Mouse (Mus musculus): Measurements from ENCODE around the gene Rnf215. TPM values are rescaled to one million over a fixed set of nuclear protein-coding genes. Genes with fewer than 3 reads are reported as not detected.
"Not testable (repeated sequence)": the region's sequence is repeated elsewhere in the genome, so short reads cannot be mapped to it uniquely, and the experiment has no call there.

Rnf215 gene
- total and polyA plus RNA-seq, 2 experiments from 2014 or later: 45.4 to 90.1 TPM

DNA sequence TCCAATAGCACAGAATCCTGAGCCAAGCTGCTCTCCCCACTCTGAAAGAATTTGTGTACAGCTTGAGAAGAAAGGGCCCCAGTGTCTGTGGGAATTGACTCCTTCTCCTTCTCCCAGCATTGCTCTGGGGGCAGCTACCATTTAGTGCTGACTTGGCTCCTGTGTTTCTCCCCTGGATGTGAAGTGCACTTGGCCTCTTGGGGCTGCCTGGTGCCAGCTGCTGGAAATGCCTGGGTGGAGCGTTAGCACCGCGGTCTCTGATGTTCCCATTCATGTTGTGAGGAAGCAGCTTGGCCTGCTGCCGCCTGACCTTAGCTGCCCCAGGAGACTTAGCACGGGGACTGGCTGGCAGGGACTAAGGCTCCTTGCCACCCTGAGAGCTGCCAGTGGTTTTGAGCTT, 39.6 kb downstream of the Rnf215 start:
- Histone ChIP-seq H3K27me3 (ENCODE audit: insufficient read depth, low read length) (no peaks in the 10 kb centered on the region), H3K36me3 (ENCODE audit: insufficient read depth) (peaks cover 97% of the 10 kb centered on the region), H3K4me2 (ENCODE audit: low read depth) (no peak overlapping the region), H3K27ac (ENCODE audit: low read depth, low read length) (no peak overlapping the region), H3K9ac (no peak overlapping the region), H3K9me3 (ENCODE audit: low read length) (no peaks in the 10 kb centered on the region), H3K4me1 (ENCODE audit: insufficient read depth) (no peaks in the 10 kb centered on the region), H3K4me3 (ENCODE audit: low read depth, low read length) (no peak overlapping the region)
- 79% methylated on average over 5 of the region's 5 CpGs for WGBS
- TF ChIP-seq CTCF (IDR thresholded peaks at IDR 0.05; ENCODE audit: low read depth): no peak
- ATAC-seq (peak; percentile 85), DNase-seq (peak; percentile 46)

DNA sequence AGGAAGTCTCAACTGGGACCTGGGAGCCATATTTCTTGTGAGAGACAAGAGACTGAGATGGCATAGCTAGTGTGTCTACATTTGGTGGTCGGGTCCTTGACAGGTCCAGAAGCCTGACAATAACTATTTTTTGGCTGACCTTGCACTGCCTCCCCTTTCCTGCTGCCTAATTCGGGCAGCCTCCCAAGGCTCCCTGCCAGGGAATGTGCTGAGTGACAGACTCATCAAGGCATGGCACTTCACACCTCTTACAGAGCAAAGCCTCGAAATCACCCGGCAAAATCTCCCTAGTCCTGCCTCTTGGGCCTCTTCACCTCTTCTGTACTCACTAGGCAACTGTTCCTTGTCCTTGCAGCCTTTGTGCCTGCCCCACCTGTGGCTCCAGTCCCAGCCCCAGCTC, 42.7 kb downstream of the Rnf215 start:
- no peak overlapping the region for H3K4me2 ChIP-seq (ENCODE audit: low read depth)
- H3K4me3 ChIP-seq (ENCODE audit: low read depth, low read length): no peak overlapping the region
- no peaks in the 10 kb centered on the region for H3K4me1 ChIP-seq (ENCODE audit: insufficient read depth)
- H3K27me3 ChIP-seq (ENCODE audit: insufficient read depth, low read length): no peaks in the 10 kb centered on the region
- WGBS: 67% methylated on average over 4 of the region's 4 CpGs
- ATAC-seq: no peak
- no peak overlapping the region for H3K9ac ChIP-seq
- no peak overlapping the region for H3K27ac ChIP-seq (ENCODE audit: low read depth, low read length)
- TF ChIP-seq CTCF (IDR thresholded peaks at IDR 0.05; ENCODE audit: low read depth): no peak
- no peak for DNase-seq
- H3K9me3 ChIP-seq (ENCODE audit: low read length): no peaks in the 10 kb centered on the region
- H3K36me3 ChIP-seq (ENCODE audit: insufficient read depth): peaks cover 97% of the 10 kb centered on the region

DNA sequence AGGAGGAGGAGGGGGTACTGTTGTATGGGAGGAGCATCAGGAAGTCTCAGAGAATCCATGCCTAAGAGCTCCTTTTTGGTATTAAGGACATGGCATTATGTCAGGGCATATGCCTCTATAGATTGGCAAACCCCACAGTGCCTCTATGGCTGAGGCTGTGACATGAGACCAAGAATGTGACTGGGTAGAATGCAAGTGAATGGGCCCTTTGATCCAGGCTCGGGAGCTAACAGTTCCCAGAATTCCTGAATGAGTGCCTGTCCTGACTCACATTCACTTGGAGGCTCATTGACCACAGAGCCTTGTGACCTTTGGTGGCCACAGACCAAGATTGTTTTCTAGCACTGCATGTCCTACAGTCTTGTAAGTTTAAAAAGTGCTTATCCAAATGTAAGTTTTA, 47.1 kb downstream of the Rnf215 start:
- no peaks in the 10 kb centered on the region for H3K4me1 ChIP-seq (ENCODE audit: insufficient read depth)
- no peak overlapping the region for H3K27ac ChIP-seq (ENCODE audit: low read depth, low read length)
- H3K36me3 ChIP-seq (ENCODE audit: insufficient read depth): peaks cover 62% of the 10 kb centered on the region
- H3K4me2 ChIP-seq (ENCODE audit: low read depth): no peak overlapping the region
- ATAC-seq: no peak
- 3% methylated on average over 1 of the region's 1 CpGs for WGBS
- H3K4me3 ChIP-seq (ENCODE audit: low read depth, low read length): no peak overlapping the region
- no peak overlapping the region for H3K9ac ChIP-seq
- no peak for TF ChIP-seq CTCF (IDR thresholded peaks at IDR 0.05; ENCODE audit: low read depth)
- no peaks in the 10 kb centered on the region for H3K9me3 ChIP-seq (ENCODE audit: low read length)
- DNase-seq: no peak
- no peaks in the 10 kb centered on the region for H3K27me3 ChIP-seq (ENCODE audit: insufficient read depth, low read length)

DNA sequence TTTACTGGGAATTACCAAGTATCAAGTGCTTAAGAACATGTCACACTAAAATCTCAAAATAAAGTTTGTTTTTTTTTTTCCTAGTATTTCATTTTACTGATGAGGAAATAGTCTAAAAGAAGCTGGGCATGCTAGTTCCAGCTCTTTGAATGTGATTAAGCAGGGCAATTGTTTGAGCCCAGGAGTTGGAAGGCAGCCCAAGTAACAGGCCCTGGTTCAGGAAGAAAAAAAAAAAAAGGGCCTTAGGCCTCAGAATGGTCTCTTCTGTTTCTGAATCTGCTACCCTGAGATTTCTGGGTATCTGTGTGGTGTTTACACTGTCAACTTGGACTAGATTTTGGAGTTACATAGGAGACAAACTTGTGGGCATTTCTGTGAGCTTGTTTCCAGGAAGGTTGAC, 48.5 kb downstream of the Rnf215 start:
- Histone ChIP-seq H3K4me3 (ENCODE audit: low read depth, low read length) (no peak overlapping the region), H3K4me1 (ENCODE audit: insufficient read depth) (peaks cover 7% of the 10 kb centered on the region; the same call in 1 of the 2 replicates), H3K9ac (no peak overlapping the region), H3K4me2 (ENCODE audit: low read depth) (no peak overlapping the region), H3K27me3 (ENCODE audit: insufficient read depth, low read length) (no peaks in the 10 kb centered on the region), H3K9me3 (ENCODE audit: low read length) (no peaks in the 10 kb centered on the region), H3K27ac (ENCODE audit: low read depth, low read length) (0 out of 2 replicates have a peak overlapping the region, but pooled peaks have one; percentile 9), H3K36me3 (ENCODE audit: insufficient read depth) (peaks cover 49% of the 10 kb centered on the region)
- DNase-seq (peak; percentile 36), ATAC-seq (no peak)
- no peak for TF ChIP-seq CTCF (IDR thresholded peaks at IDR 0.05; ENCODE audit: low read depth)

DNA sequence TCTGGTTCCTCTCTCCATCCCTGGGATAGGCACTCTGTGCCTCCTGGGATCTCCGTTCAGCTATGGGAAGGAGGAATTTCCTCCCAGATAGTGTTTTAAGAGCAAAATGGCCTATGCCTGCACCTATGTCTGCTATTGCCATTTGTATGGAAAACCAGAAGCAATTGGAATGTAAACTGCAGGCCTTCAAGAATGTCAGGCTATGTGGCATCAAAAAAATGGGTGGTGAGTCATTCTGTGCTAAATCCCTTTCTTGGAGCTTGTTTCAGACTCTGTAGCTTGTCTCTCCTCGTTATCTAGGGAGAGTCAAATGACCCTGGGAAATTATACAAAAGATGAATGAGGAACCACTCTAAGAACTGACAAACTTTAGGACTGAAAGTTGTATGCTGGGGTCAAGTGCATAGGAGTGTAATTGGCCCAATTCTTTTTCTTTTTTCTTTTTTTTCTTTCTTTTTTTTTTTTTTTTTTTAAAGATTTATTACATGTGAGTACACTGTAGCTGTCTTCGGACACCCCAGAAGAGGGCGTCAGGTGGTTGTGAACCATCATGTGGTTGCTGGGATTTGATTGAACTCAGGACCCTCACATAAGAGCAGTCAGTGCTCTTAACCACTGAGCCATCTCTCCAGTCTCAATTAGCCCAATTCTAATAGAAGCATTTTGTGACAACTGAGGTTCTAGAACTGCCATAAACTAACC, 49.4 kb downstream of the Rnf215 start:
- Histone ChIP-seq H3K36me3 (ENCODE audit: insufficient read depth) (peaks cover 40% of the 10 kb centered on the region), H3K9me3 (ENCODE audit: low read length) (no peaks in the 10 kb centered on the region), H3K9ac (no peak overlapping the region), H3K27me3 (ENCODE audit: insufficient read depth, low read length) (no peaks in the 10 kb centered on the region), H3K27ac (ENCODE audit: low read depth, low read length) (no peak overlapping the region), H3K4me1 (ENCODE audit: insufficient read depth) (peaks cover 7% of the 10 kb centered on the region; the same call in 1 of the 2 replicates), H3K4me2 (ENCODE audit: low read depth) (no peak overlapping the region), H3K4me3 (ENCODE audit: low read depth, low read length) (no peak overlapping the region)
- 60% methylated on average over 4 of the region's 4 CpGs for WGBS
- no peak for ATAC-seq
- no peak for TF ChIP-seq CTCF (IDR thresholded peaks at IDR 0.05; ENCODE audit: low read depth)
- DNase-seq: no peak

DNA sequence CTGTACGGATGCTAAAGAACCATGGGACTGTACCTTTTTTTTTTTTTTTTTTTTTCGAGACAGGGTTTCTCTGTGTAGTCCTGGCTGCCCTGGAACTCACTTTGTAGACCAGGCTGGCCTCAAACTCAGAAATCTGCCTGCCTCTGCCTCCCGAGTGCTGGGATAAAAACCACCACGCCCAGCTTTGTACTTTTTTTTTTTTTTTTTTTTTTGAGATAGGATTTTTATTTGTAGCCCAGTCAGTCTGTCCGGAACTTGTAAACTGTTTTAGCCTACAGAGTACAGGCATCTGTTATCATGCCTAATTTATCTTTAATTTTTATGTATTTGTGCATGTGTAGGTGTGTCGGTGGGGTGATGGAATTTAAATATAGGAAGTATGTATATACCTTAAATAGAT, 50.5 kb downstream of the Rnf215 start:
- 92% methylated on average over 6 of the region's 6 CpGs for WGBS

DNA sequence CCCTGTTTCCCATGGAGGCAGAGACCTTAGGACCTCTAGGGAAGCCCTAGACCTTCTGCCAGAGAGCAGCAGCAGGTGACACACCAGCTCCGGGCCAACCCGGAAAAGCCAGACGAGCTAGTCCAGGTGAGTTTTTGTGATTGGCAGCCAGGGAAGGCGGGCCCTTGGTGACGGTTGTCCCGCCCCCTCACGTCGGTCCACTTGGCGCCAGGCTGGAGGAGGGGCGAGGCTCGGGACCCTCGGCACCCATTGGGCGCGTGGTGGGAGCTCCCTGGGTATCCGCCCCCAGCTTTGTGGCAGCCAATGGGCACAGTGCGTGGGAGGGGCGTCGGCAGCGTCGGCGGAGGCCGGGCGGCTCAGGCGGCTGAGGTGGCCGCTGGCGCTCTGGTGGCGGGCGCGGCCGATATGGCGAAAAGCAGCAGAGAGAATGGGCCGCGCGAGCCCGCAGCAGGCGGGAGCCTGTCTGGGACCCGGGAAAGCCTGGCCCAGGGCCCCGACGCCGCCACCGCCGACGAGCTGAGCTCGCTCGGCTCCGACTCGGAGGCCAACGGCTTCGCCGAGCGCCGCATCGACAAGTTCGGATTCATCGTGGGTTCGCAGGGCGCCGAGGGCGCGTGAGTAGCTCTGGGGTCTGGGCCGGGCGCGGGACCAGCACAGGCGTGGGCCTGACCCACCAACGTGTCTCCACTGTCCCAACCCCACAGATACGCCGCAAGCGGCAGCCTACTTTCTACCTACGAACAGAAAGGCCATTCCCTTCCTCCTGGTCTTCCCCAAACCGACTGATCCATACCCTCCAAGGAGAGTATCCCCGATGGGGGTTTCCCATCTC, 51.7 kb downstream of the Rnf215 start, which contains the start of gene Tbc1d10a:
Gene Tbc1d10a, plus strand, starts transcription at position 304 of the 832 bp plus-strand sequence.
- H3K27me3 ChIP-seq (ENCODE audit: insufficient read depth, low read length): no peaks in the 10 kb centered on the region
- H3K4me3 ChIP-seq (ENCODE audit: low read depth, low read length): peak within 1 kb of the TSS; percentile 70
- DNase-seq (peak; percentile 98), ATAC-seq (peak; percentile 99)
- H3K9ac ChIP-seq: peak within 1 kb of the TSS; percentile 86
- peak within 1 kb of the TSS; percentile 70 for H3K4me2 ChIP-seq (ENCODE audit: low read depth)
- under 1% methylated on average over 62 of the region's 71 CpGs for WGBS
- TF ChIP-seq CTCF (IDR thresholded peaks at IDR 0.05; ENCODE audit: low read depth): no peak
- no peaks in the 10 kb centered on the region for H3K9me3 ChIP-seq (ENCODE audit: low read length)
- H3K27ac ChIP-seq (ENCODE audit: low read depth, low read length): peak within 1 kb of the TSS; percentile 72
- peaks cover 7% of the 10 kb centered on the region; the same call in 1 of the 2 replicates for H3K4me1 ChIP-seq (ENCODE audit: insufficient read depth)
- H3K36me3 ChIP-seq (ENCODE audit: insufficient read depth): peaks cover 18% of the 10 kb centered on the region

More for the DNA sequence above, 50.5 kb downstream of the Rnf215 start:
- not testable (repeated sequence) for ATAC-seq; H3K4me2 ChIP-seq (ENCODE audit: low read depth); DNase-seq; H3K27ac ChIP-seq (ENCODE audit: low read depth, low read length); H3K4me3 ChIP-seq (ENCODE audit: low read depth, low read length); H3K9me3 ChIP-seq (ENCODE audit: low read length); H3K27me3 ChIP-seq (ENCODE audit: insufficient read depth, low read length); H3K4me1 ChIP-seq (ENCODE audit: insufficient read depth); H3K9ac ChIP-seq
- peaks cover 29% of the 10 kb centered on the region for H3K36me3 ChIP-seq (ENCODE audit: insufficient read depth)
